Mouse (Mus musculus): ENCODE results near the gene Cnih1.

GRCm38 (mm10) chr14:46767116-46767515, 21.1 kb downstream of the Cnih1 start:
- no peak for TF ChIP-seq GATA1 (IDR thresholded peaks at IDR 0.05; ENCODE audit: low read length)
- TF ChIP-seq TAL1 (IDR thresholded peaks at IDR 0.05; ENCODE audit: low read length) = no peak

All from erythroblast, embryonic 14.5 days (primary cell).